ENCODE assay signal across 8 mouse cellular contexts in genomic region chr5:120464321-120464720, GRCm38 (mm10). TPM values are rescaled to one million over a fixed set of nuclear protein-coding genes. Genes with fewer than 3 reads are reported as not detected.
DNase-seq lines count a peak whose midpoint lies in the region; ATAC-seq and TF ChIP-seq lines count a peak whose summit lies in the region.

No protein-coding gene starts in this region.

- H3K36me3 ChIP-seq in hindbrain, embryonic 11.5 days (ENCODE audit: control insufficient read depth, insufficient read depth, low read length) = no peaks in the 10 kb centered on the region
- H3K36me3 ChIP-seq in hindbrain, embryonic 14.5 days (replicated peaks; ENCODE audit: control insufficient read depth, insufficient read depth) = no peaks in the 10 kb centered on the region
- H3K36me3 ChIP-seq in testis, adult 2 months (ENCODE audit: control insufficient read depth, insufficient read depth, low read length) = no peaks in the 10 kb centered on the region

- ATAC-seq in hindbrain, embryonic 11.5 days (ENCODE audit: low FRiP score) = no peak
- no peak for ATAC-seq in hindbrain, embryonic 14.5 days (ENCODE audit: low FRiP score)

- peak; percentile 43; the same call in 1 of the 2 replicates for TF ChIP-seq CTCF in bone marrow macrophage, adult 2 months (IDR thresholded peaks at IDR 0.05; ENCODE audit: low read depth, low read length)
- TF ChIP-seq CTCF in testis, adult 2 months (IDR thresholded peaks at IDR 0.05; ENCODE audit: control insufficient read depth, insufficient read depth, insufficient replicate concordance, low read depth, low read length) = peak; percentile 65; the same call in 1 of the 2 replicates

- no peak overlapping the region for H3K27ac ChIP-seq in hindbrain, embryonic 11.5 days (ENCODE audit: low read depth, low read length)
- H3K27ac ChIP-seq in hindbrain, embryonic 14.5 days = no peak overlapping the region
- no peak overlapping the region for H3K27ac ChIP-seq in bone marrow macrophage, adult 2 months (ENCODE audit: insufficient read depth, low read depth, low read length)
- no peak overlapping the region for H3K27ac ChIP-seq in testis, adult 2 months (ENCODE audit: control insufficient read depth, insufficient read depth, low read depth, low read length)

- peak; percentile 61 for DNase-seq in hindbrain, embryonic 11.5 days (ENCODE audit: low spot score)
- DNase-seq in hindbrain, embryonic 14.5 days (ENCODE audit: low spot score) = no peak
- peak; percentile 35 to 66 for DNase-seq in spleen, postnatal 10 days (ENCODE audit: low spot score in 2 of 2)
- DNase-seq in spleen, adult 18-20 months = no peak
- no peak for DNase-seq in cerebellum, adult 11 months
- no peak for DNase-seq in urinary bladder, adult 2 months (ENCODE audit: low spot score)

- no peaks in the 10 kb centered on the region for H3K4me1 ChIP-seq in hindbrain, embryonic 11.5 days (replicated peaks; ENCODE audit: control insufficient read depth, insufficient read depth, low read length)
- H3K4me1 ChIP-seq in hindbrain, embryonic 14.5 days (replicated peaks; ENCODE audit: control insufficient read depth, insufficient read depth, low read length) = no peaks in the 10 kb centered on the region
- no peaks in the 10 kb centered on the region for H3K4me1 ChIP-seq in bone marrow macrophage, adult 2 months (ENCODE audit: control insufficient read depth, insufficient read depth, low read length)
- H3K4me1 ChIP-seq in testis, adult 2 months (ENCODE audit: control insufficient read depth, insufficient read depth, low read length) = no peaks in the 10 kb centered on the region

- H3K4me2 ChIP-seq in hindbrain, embryonic 11.5 days (replicated peaks; ENCODE audit: low read depth, low read length) = no peak overlapping the region
- no peak overlapping the region for H3K4me2 ChIP-seq in hindbrain, embryonic 14.5 days (replicated peaks)

- H3K9ac ChIP-seq in hindbrain, embryonic 11.5 days (ENCODE audit: low read depth, low read length) = no peak overlapping the region
- H3K9ac ChIP-seq in hindbrain, embryonic 14.5 days = no peak overlapping the region

- no peaks in the 10 kb centered on the region for H3K9me3 ChIP-seq in hindbrain, embryonic 11.5 days (ENCODE audit: control insufficient read depth, low read length)
- no peaks in the 10 kb centered on the region for H3K9me3 ChIP-seq in hindbrain, embryonic 14.5 days (ENCODE audit: control insufficient read depth, low read length)

- no peak overlapping the region for H3K4me3 ChIP-seq in hindbrain, embryonic 11.5 days (ENCODE audit: low read depth, low read length)
- no peak overlapping the region for H3K4me3 ChIP-seq in hindbrain, embryonic 14.5 days (replicated peaks; ENCODE audit: low read length)
- no peak overlapping the region for H3K4me3 ChIP-seq in bone marrow macrophage, adult 2 months (ENCODE audit: insufficient read depth, low read length)
- no peak overlapping the region for H3K4me3 ChIP-seq in testis, adult 2 months (ENCODE audit: control insufficient read depth, low read depth, low read length)

- no peaks in the 10 kb centered on the region for H3K27me3 ChIP-seq in hindbrain, embryonic 11.5 days (ENCODE audit: control insufficient read depth, insufficient read depth, low read length)
- no peaks in the 10 kb centered on the region for H3K27me3 ChIP-seq in hindbrain, embryonic 14.5 days (ENCODE audit: control insufficient read depth, insufficient read depth, low read length)
- no peaks in the 10 kb centered on the region for H3K27me3 ChIP-seq in testis, adult 2 months (ENCODE audit: control insufficient read depth, insufficient read depth, low read length)

- no peak for TF ChIP-seq POLR2A in bone marrow macrophage, adult 2 months (IDR thresholded peaks at IDR 0.05; ENCODE audit: borderline replicate concordance, low read depth, low read length)
- no peak for TF ChIP-seq POLR2A in testis, adult 2 months (IDR thresholded peaks at IDR 0.05; ENCODE audit: control insufficient read depth, low read depth, low read length)

- WGBS in hindbrain, embryonic 11.5 days = 79% methylated on average over 4 of the region's 4 CpGs
- WGBS in hindbrain, embryonic 14.5 days = 84% methylated on average over 4 of the region's 4 CpGs

RNA-seq across cellular contexts. Expression of gene Sdsl, which starts 8.3 kb away (rescaled TPM):
- polyA plus RNA-seq in hindbrain, embryonic 11.5 days (2014; fragmentation: Nextera tagmentation; extraction: Ambion mirVana) = 5.8 and 6.7 TPM in 2 replicates
- polyA plus RNA-seq in hindbrain, embryonic 14.5 days (2014; fragmentation: Nextera tagmentation; extraction: Ambion mirVana) = 6.1 and 7.7 TPM in 2 replicates
- not detected in 2 replicates for polyA plus RNA-seq in bone marrow macrophage, adult 2 months (2012; ENCODE audit: insufficient read depth, insufficient read length, missing spikeins)
- 4.9 and 6.1 TPM in 2 replicates for polyA plus RNA-seq in testis, adult 2 months (2012; rRNA removed)
- 7.4 and 8.4 TPM in 2 replicates for polyA plus RNA-seq in urinary bladder, adult 2 months (2012; rRNA removed)

RNA-seq across cellular contexts. Expression of gene Sds, which starts 12.0 kb away (rescaled TPM):
- not detected in 2 replicates for polyA plus RNA-seq in hindbrain, embryonic 11.5 days (2014; fragmentation: Nextera tagmentation; extraction: Ambion mirVana)
- polyA plus RNA-seq in hindbrain, embryonic 14.5 days (2014; fragmentation: Nextera tagmentation; extraction: Ambion mirVana) = not detected in 2 replicates
- not detected in 2 replicates for polyA plus RNA-seq in bone marrow macrophage, adult 2 months (2012; ENCODE audit: insufficient read depth, insufficient read length, missing spikeins)
- 0.75 and 1.1 TPM in 2 replicates for polyA plus RNA-seq in testis, adult 2 months (2012; rRNA removed)
- polyA plus RNA-seq in urinary bladder, adult 2 months (2012; rRNA removed) = not detected in 2 replicates

RNA-seq across cellular contexts. Expression of gene Lhx5, which starts 32.8 kb away (rescaled TPM):
- polyA plus RNA-seq in hindbrain, embryonic 11.5 days (2014; fragmentation: Nextera tagmentation; extraction: Ambion mirVana) = 36.1 and 41.6 TPM in 2 replicates
- polyA plus RNA-seq in hindbrain, embryonic 14.5 days (2014; fragmentation: Nextera tagmentation; extraction: Ambion mirVana) = 20.4 and 23.1 TPM in 2 replicates
- not detected in 2 replicates for polyA plus RNA-seq in bone marrow macrophage, adult 2 months (2012; ENCODE audit: insufficient read depth, insufficient read length, missing spikeins)
- polyA plus RNA-seq in testis, adult 2 months (2012; rRNA removed) = 0.10 and 0.14 TPM in 2 replicates
- not detected in 2 replicates for polyA plus RNA-seq in urinary bladder, adult 2 months (2012; rRNA removed)

RNA-seq across cellular contexts. Expression of gene Plbd2, which starts 39.1 kb away (rescaled TPM):
- polyA plus RNA-seq in hindbrain, embryonic 11.5 days (2014; fragmentation: Nextera tagmentation; extraction: Ambion mirVana) = 20.5 and 22.1 TPM in 2 replicates
- 26.8 and 28.8 TPM in 2 replicates for polyA plus RNA-seq in hindbrain, embryonic 14.5 days (2014; fragmentation: Nextera tagmentation; extraction: Ambion mirVana)
- polyA plus RNA-seq in bone marrow macrophage, adult 2 months (2012; ENCODE audit: insufficient read depth, insufficient read length, missing spikeins) = 46.8 and 55.1 TPM in 2 replicates
- 80.7 and 86.2 TPM in 2 replicates for polyA plus RNA-seq in testis, adult 2 months (2012; rRNA removed)
- 29.2 and 38.3 TPM in 2 replicates for polyA plus RNA-seq in urinary bladder, adult 2 months (2012; rRNA removed)

RNA-seq across cellular contexts. Expression of gene Slc8b1, which starts 46.6 kb away (rescaled TPM):
- 1.5 and 2.1 TPM in 2 replicates for polyA plus RNA-seq in hindbrain, embryonic 11.5 days (2014; fragmentation: Nextera tagmentation; extraction: Ambion mirVana)
- polyA plus RNA-seq in hindbrain, embryonic 14.5 days (2014; fragmentation: Nextera tagmentation; extraction: Ambion mirVana) = 1.3 and 1.4 TPM in 2 replicates
- 73.1 and 79.4 TPM in 2 replicates for polyA plus RNA-seq in bone marrow macrophage, adult 2 months (2012; ENCODE audit: insufficient read depth, insufficient read length, missing spikeins)
- polyA plus RNA-seq in testis, adult 2 months (2012; rRNA removed) = 3.2 and 3.4 TPM in 2 replicates
- 28.8 and 30.9 TPM in 2 replicates for polyA plus RNA-seq in urinary bladder, adult 2 months (2012; rRNA removed)

Comparison
In these comparisons a context has a peak if more than half of its experiments do, and no peak if none do; other contexts are left out.
1. DNase-seq: peak in hindbrain, embryonic 11.5 days (single experiment) and spleen, postnatal 10 days (2 of 2); none in hindbrain, embryonic 14.5 days (single experiment), spleen, adult 18-20 months (0 of 2), cerebellum, adult 11 months (single experiment) and urinary bladder, adult 2 months (single experiment).
2. RNA of gene Lhx5, which starts 32.8 kb away (polyA plus RNA-seq): 36.1 to 41.6 TPM in hindbrain, embryonic 11.5 days and 20.4 to 23.1 TPM in hindbrain, embryonic 14.5 days; 0.10 to 0.14 TPM in testis, adult 2 months, not detected in bone marrow macrophage, adult 2 months and not detected in urinary bladder, adult 2 months; every median in the first group is over 10 times any median in the second.